15 mouse cellular contexts compared by ENCODE assay signal in the genomic region with DNA sequence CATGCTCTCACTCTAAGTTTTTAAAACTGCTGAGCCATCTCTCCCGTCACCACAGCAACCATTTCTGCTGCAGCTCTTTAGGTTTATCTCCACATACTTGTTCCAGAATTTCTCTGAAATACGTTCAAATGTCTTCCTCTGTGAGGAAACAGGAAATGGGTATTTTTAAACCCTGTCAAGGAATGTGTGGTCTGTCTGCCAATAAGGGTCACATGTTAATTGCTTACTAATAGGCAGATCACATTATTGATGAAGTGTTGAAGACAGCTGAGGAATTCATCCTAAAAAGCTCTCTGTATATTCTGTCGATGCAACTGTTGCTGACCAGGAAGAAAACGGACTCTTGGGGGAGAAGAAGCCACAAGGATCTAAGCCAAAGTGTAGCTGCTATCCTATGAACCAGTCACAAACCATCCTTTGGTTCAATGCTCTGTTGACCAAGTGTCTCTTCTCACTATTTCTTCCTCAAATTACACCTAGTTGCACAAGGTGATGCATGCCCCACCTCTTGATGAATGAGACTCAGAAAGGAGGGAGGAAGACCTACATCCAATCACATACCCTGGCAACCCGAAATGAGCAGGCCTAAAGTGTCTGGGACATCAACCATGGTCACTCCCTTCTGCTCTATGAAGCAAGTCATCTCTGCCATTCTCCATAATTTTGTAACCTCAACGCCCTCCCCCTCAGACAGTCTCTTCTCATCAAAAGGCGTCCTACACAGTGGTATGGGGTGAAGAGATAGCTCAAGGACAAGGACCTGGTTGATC.
"Had no signal": no experiment of that assay in that cellular context is flagged by ENCODE, and none has a peak within 500 bp of the region (broad histone marks: within the 10 kb centered on the region; RNA-seq: fewer than 3 reads in every experiment).

No protein-coding gene starts in this region.

- DNase-seq: kidney, postnatal 10 days; left cerebral cortex, postnatal 4 days; retina, postnatal 1 day; right cerebral cortex, postnatal 4 days; thymus, adult 2 months; thymus, postnatal 25 days had no signal

- H3K4me1 ChIP-seq: limb, embryonic 13.5 days; liver, embryonic 15.5 days; stomach, embryonic 15.5 days had no signal

- H3K27ac ChIP-seq: hindbrain, embryonic 15.5 days; limb, embryonic 13.5 days; liver, embryonic 15.5 days; midbrain, embryonic 15.5 days; neural tube, embryonic 13.5 days; stomach, embryonic 15.5 days had no signal

- H3K27me3 ChIP-seq: hindbrain, embryonic 15.5 days; limb, embryonic 13.5 days; liver, embryonic 15.5 days; midbrain, embryonic 15.5 days; neural tube, embryonic 13.5 days; stomach, embryonic 15.5 days had no signal

- ATAC-seq: intestine, embryonic 16.5 days; midbrain, embryonic 15.5 days had no signal

- H3K9me3 ChIP-seq: hindbrain, embryonic 15.5 days; limb, embryonic 13.5 days; liver, embryonic 15.5 days; midbrain, embryonic 15.5 days; neural tube, embryonic 13.5 days; stomach, embryonic 15.5 days had no signal

- H3K4me3 ChIP-seq: hindbrain, embryonic 15.5 days; limb, embryonic 13.5 days; liver, embryonic 15.5 days; midbrain, embryonic 15.5 days; neural tube, embryonic 13.5 days; stomach, embryonic 15.5 days had no signal

- H3K4me2 ChIP-seq: hindbrain, embryonic 15.5 days; limb, embryonic 13.5 days; liver, embryonic 11.5 days; liver, embryonic 15.5 days; midbrain, embryonic 11.5 days; midbrain, embryonic 15.5 days; neural tube, embryonic 13.5 days; stomach, embryonic 15.5 days had no signal

- H3K36me3 ChIP-seq: hindbrain, embryonic 15.5 days; limb, embryonic 13.5 days; liver, embryonic 15.5 days; midbrain, embryonic 15.5 days; neural tube, embryonic 13.5 days; stomach, embryonic 15.5 days had no signal

- H3K9ac ChIP-seq: hindbrain, embryonic 15.5 days; limb, embryonic 13.5 days; liver, embryonic 15.5 days; midbrain, embryonic 15.5 days; neural tube, embryonic 13.5 days; stomach, embryonic 15.5 days had no signal
